Mouse (Mus musculus) MEL (cell line): ENCODE data around the gene Sds. TPM values are rescaled to one million over a fixed set of nuclear protein-coding genes. Genes with fewer than 3 reads are reported as not detected.

Experiments used
- DNase-seq: peaks from one replicate; pipeline ENCODE4 v3.0.0; 2011; ENCODE audit warnings: low read depth, low spot score
- H3K27ac ChIP-seq: 2 replicates; pipeline ENCODE4 v1.5.1; 2012; ENCODE audit warnings: low read depth, mild to moderate bottlenecking, control low read depth, low read length, moderate library complexity; ENCODE audit not compliant: control insufficient read depth
- H3K27me3 ChIP-seq, 2 experiments: fragments of 150-350 bp in 1 of 2; sonication (generic) in 1 of 2; 2 replicates each; pipeline ENCODE4 v1.6.1; 2012; ENCODE audit warnings: low read length in 2 of 2, mild to moderate bottlenecking in 2 of 2, improper control_type of control experiment in 1 of 2, moderate library complexity in 1 of 2; ENCODE audit not compliant: insufficient read depth in 2 of 2, control insufficient read depth in 1 of 2
- H3K36me3 ChIP-seq, 2 experiments: 2 replicates each; pipeline ENCODE4 v1.6.1; 2012 to 2014; ENCODE audit warnings: low read length in 2 of 2, improper control_type of control experiment in 1 of 2, inconsistent platforms in 1 of 2, mild to moderate bottlenecking in 1 of 2; ENCODE audit not compliant: insufficient read depth in 2 of 2, control insufficient read depth in 1 of 2
- H3K4me1 ChIP-seq, 2 experiments: fragments of 150-350 bp in 1 of 2; sonication (generic) in 1 of 2; 2 replicates each; pipeline ENCODE4 v1.6.1; 2012; ENCODE audit warnings: low read length in 2 of 2, improper control_type of control experiment in 1 of 2, mild to moderate bottlenecking in 1 of 2; ENCODE audit not compliant: insufficient read depth in 2 of 2, control insufficient read depth in 1 of 2
- H3K4me3 ChIP-seq, 2 experiments: fragments of 150-350 bp in 1 of 2; sonication (generic) in 1 of 2; 2 replicates each; pipeline ENCODE4 v1.5.1; 2012; ENCODE audit warnings: low read depth in 2 of 2, low read length in 2 of 2, mild to moderate bottlenecking in 2 of 2, moderate library complexity in 2 of 2, control low read depth in 1 of 2, improper control_type of control experiment in 1 of 2; ENCODE audit not compliant: control insufficient read depth in 1 of 2, insufficient read depth in 1 of 2
- H3K79me2 ChIP-seq: 2 replicates; pipeline ENCODE4 v1.6.1; 2012; ENCODE audit warnings: mild to moderate bottlenecking, low read length, moderate library complexity; ENCODE audit not compliant: control insufficient read depth, poor library complexity, insufficient read depth
- H3K9ac ChIP-seq: 2 replicates; pipeline ENCODE4 v1.6.1; 2012; ENCODE audit warnings: low read depth, mild to moderate bottlenecking, control low read depth, low read length, moderate library complexity; ENCODE audit not compliant: control insufficient read depth, poor library complexity, severe bottlenecking
- H3K9me3 ChIP-seq: fragments of 150-350 bp; sonication (generic); replicated peaks from 2 replicates; pipeline ENCODE4 v1.6.1; 2012; ENCODE audit warnings: mild to moderate bottlenecking, low read length, improper control_type of control experiment, moderate library complexity; ENCODE audit not compliant: insufficient read depth
- BHLHE40 ChIP-seq: IDR thresholded peaks from 2 replicates; pipeline ENCODE4 v1.6.1; 2012; ENCODE audit warnings: low read depth, mild to moderate bottlenecking, inconsistent platforms, low read length, improper control_type of control experiment, borderline replicate concordance
- CHD1 ChIP-seq: IDR thresholded peaks from 2 replicates; pipeline ENCODE4 v1.6.1; 2012; ENCODE audit warnings: low read depth, mild to moderate bottlenecking, inconsistent platforms, low read length, improper control_type of control experiment
- CHD2 ChIP-seq: IDR thresholded peaks from 2 replicates; pipeline ENCODE4 v1.6.1; 2011; ENCODE audit warnings: low read length, improper control_type of control experiment
- E2F4 ChIP-seq: IDR thresholded peaks from 2 replicates; pipeline ENCODE4 v1.6.1; 2011; ENCODE audit warnings: low read depth, low read length, improper control_type of control experiment, borderline replicate concordance
- GABPA ChIP-seq: IDR thresholded peaks from 2 replicates; pipeline ENCODE4 v1.6.1; 2012; ENCODE audit warnings: low read depth, mild to moderate bottlenecking, inconsistent platforms, low read length, improper control_type of control experiment, moderate library complexity
- GATA1 ChIP-seq: IDR thresholded peaks from 2 replicates; pipeline ENCODE4 v1.6.1; 2011; ENCODE audit warnings: low read depth, low read length, improper control_type of control experiment
- HCFC1 ChIP-seq: IDR thresholded peaks from 2 replicates; pipeline ENCODE4 v1.6.1; 2012; ENCODE audit warnings: low read depth, mild to moderate bottlenecking, inconsistent platforms, low read length, improper control_type of control experiment, moderate library complexity
- JUND ChIP-seq: IDR thresholded peaks from 2 replicates; pipeline ENCODE4 v1.6.1; 2011; ENCODE audit warnings: low read depth, mild to moderate bottlenecking, improper control_type of control experiment, low read length
- KAT2A ChIP-seq: conservative IDR thresholded peaks from 2 replicates; pipeline ENCODE4 v1.6.1; 2012; ENCODE audit warnings: low read depth, low read length, improper control_type of control experiment, inconsistent platforms
- MAFK ChIP-seq: IDR thresholded peaks from 2 replicates; pipeline ENCODE4 v1.6.1; 2011; ENCODE audit warnings: low read depth, mild to moderate bottlenecking, low read length, improper control_type of control experiment, borderline replicate concordance
- MAX ChIP-seq: IDR thresholded peaks from 2 replicates; pipeline ENCODE4 v1.6.1; 2011; ENCODE audit warnings: low read length, improper control_type of control experiment
- MXI1 ChIP-seq: IDR thresholded peaks from 2 replicates; pipeline ENCODE4 v1.6.1; 2011; ENCODE audit warnings: mild to moderate bottlenecking, low read depth, low read length, improper control_type of control experiment
- MYC ChIP-seq: IDR thresholded peaks from 2 replicates; pipeline ENCODE4 v1.6.1; 2011; ENCODE audit warnings: low read depth, mild to moderate bottlenecking, low read length, improper control_type of control experiment, moderate library complexity
- NRF1 ChIP-seq: IDR thresholded peaks from 2 replicates; pipeline ENCODE4 v1.6.1; 2014; ENCODE audit warnings: low read depth, mild to moderate bottlenecking, inconsistent platforms, low read length, improper control_type of control experiment, moderate library complexity; ENCODE audit not compliant: poor library complexity, insufficient read depth, severe bottlenecking
- POLR2A ChIP-seq, 2 experiments: IDR thresholded peaks; 2 replicates each; pipeline ENCODE4 v1.6.1; 2011 to 2012; ENCODE audit warnings: low read length in 2 of 2, mild to moderate bottlenecking in 2 of 2, control low read depth in 1 of 2, improper control_type of control experiment in 1 of 2, low read depth in 1 of 2, moderate library complexity in 1 of 2; ENCODE audit not compliant: control insufficient read depth in 1 of 2, insufficient read depth in 1 of 2, poor library complexity in 1 of 2
- POLR2AphosphoS5 ChIP-seq: IDR thresholded peaks from 2 replicates; pipeline ENCODE4 v1.6.1; 2012; ENCODE audit warnings: low read depth, borderline replicate concordance, mild to moderate bottlenecking, inconsistent platforms, low read length, moderate library complexity, mixed read lengths
- RCOR1 ChIP-seq: IDR thresholded peaks from 2 replicates; pipeline ENCODE4 v1.6.1; 2012; ENCODE audit warnings: low read depth, mild to moderate bottlenecking, inconsistent platforms, low read length, improper control_type of control experiment
- SMC3 ChIP-seq: IDR thresholded peaks from 2 replicates; pipeline ENCODE4 v1.6.1; 2011; ENCODE audit warnings: low read depth, low read length, improper control_type of control experiment
- TAL1 ChIP-seq: IDR thresholded peaks from 2 replicates; pipeline ENCODE4 v1.6.1; 2012; ENCODE audit warnings: mild to moderate bottlenecking, inconsistent platforms, low read length, moderate library complexity, mixed read lengths
- TCF12 ChIP-seq: IDR thresholded peaks from 2 replicates; pipeline ENCODE4 v1.6.1; 2014; ENCODE audit warnings: low read depth, mild to moderate bottlenecking, inconsistent platforms, low read length, improper control_type of control experiment, moderate library complexity
- ZC3H11A ChIP-seq: IDR thresholded peaks from 2 replicates; pipeline ENCODE4 v1.6.1; 2012; ENCODE audit warnings: low read depth, mild to moderate bottlenecking, inconsistent platforms, low read length, improper control_type of control experiment
- ZMIZ1 ChIP-seq: IDR thresholded peaks from 2 replicates; pipeline ENCODE4 v1.6.1; 2012; ENCODE audit warnings: low read depth, mild to moderate bottlenecking, inconsistent platforms, low read length, improper control_type of control experiment, moderate library complexity
- polyA plus RNA-seq, 2 experiments: library from polyadenylated mRNA; stranded (reverse) in 1 of 2; unstranded in 1 of 2; fragments of >175 nt in 1 of 2; fragments of >200 nt in 1 of 2; gene quantifications; 2 replicates each; pipeline versions ENCODE4 v1.2.1 to v1.2.4; 2012; ENCODE audit warnings: low replicate concordance in 2 of 2, low read depth in 1 of 2; ENCODE audit not compliant: insufficient read length in 2 of 2, insufficient read depth in 1 of 2, missing spikeins in 1 of 2
- total RNA-seq: library from RNA; depleted of rRNA; stranded (reverse); fragments of 300-350 nt; gene quantifications from 2 replicates; pipeline ENCODE4 v1.2.3, GENCODE M21; 2012

Gene Sds
- total and polyA plus RNA-seq, 3 experiments: 0.17 TPM; not detected in 2

GRCm38 (mm10) chr5:120511643-120512220 is 35.4 kb downstream of the Sds start:
- no peak overlapping the region for H3K27ac ChIP-seq
- DNase-seq: peak; percentile 47

GRCm38 (mm10) chr5:120512911-120513555 is 36.7 kb downstream of the Sds start:
- H3K9me3 ChIP-seq: no peaks in the 10 kb centered on the region
- peaks cover 0 to 6% of the 10 kb centered on the region in 2 experiments; a peak in 1 of 4 replicates for H3K4me1 ChIP-seq
- no peak overlapping the region for H3K27ac ChIP-seq
- no peak overlapping the region for H3K9ac ChIP-seq
- peaks cover 0 to 3% of the 10 kb centered on the region in 2 experiments; a peak in 1 of 4 replicates for H3K36me3 ChIP-seq
- no peaks in the 10 kb centered on the region for H3K27me3 ChIP-seq
- H3K79me2 ChIP-seq: no peaks in the 10 kb centered on the region; the same call in 1 of the 2 replicates
- no peak overlapping the region for H3K4me3 ChIP-seq
- DNase-seq: no peak
- no peak for TF ChIP-seq SMC3
- no peak for TF ChIP-seq CHD2
- no peak for TF ChIP-seq GATA1
- no peak for TF ChIP-seq ZMIZ1
- TF ChIP-seq JUND: no peak
- no peak for TF ChIP-seq TAL1
- TF ChIP-seq GABPA: no peak
- no peak for TF ChIP-seq CHD1
- no peak for TF ChIP-seq KAT2A
- TF ChIP-seq POLR2A (IDR thresholded peaks at IDR 0.05; ENCODE audit: control insufficient read depth in 1 of 2, insufficient read depth in 1 of 2, low read depth in 1 of 2, low read length in 2 of 2, poor library complexity in 1 of 2): no peak
- TF ChIP-seq HCFC1: no peak

More at GRCm38 (mm10) chr5:120511643-120512220, 35.4 kb downstream of the Sds start:
- Histone ChIP-seq H3K4me3 (peak overlapping the region; percentile 76 to 99), H3K9ac (peak overlapping the region; percentile 76), H3K4me1 (peaks cover 0 to 6% of the 10 kb centered on the region in 2 experiments; a peak in 1 of 4 replicates), H3K9me3 (no peaks in the 10 kb centered on the region), H3K79me2 (no peaks in the 10 kb centered on the region; the same call in 1 of the 2 replicates), H3K27me3 (no peaks in the 10 kb centered on the region), H3K36me3 (peaks cover 0 to 3% of the 10 kb centered on the region in 2 experiments; a peak in 1 of 4 replicates)
- TF ChIP-seq MXI1 (no peak), MAX (no peak)

GRCm38 (mm10) chr5:120514031-120514677 is 37.8 kb downstream of the Sds start:
- Histone ChIP-seq H3K4me1 (peaks cover 0 to 6% of the 10 kb centered on the region in 2 experiments; a peak in 1 of 4 replicates), H3K27ac (no peak overlapping the region), H3K4me3 (no peak overlapping the region), H3K79me2 (no peaks in the 10 kb centered on the region; the same call in 1 of the 2 replicates), H3K9me3 (no peaks in the 10 kb centered on the region), H3K36me3 (peaks cover 0 to 3% of the 10 kb centered on the region in 2 experiments; a peak in 1 of 4 replicates)
- no peak for DNase-seq
- TF ChIP-seq POLR2AphosphoS5 (no peak), ZC3H11A (no peak), MYC (no peak), POLR2A (IDR thresholded peaks at IDR 0.05; ENCODE audit: control insufficient read depth in 1 of 2, insufficient read depth in 1 of 2, low read depth in 1 of 2, low read length in 2 of 2, poor library complexity in 1 of 2) (no peak), BHLHE40 (no peak), MXI1 (no peak), E2F4 (no peak), KAT2A (no peak), MAFK (no peak), JUND (no peak), TCF12 (no peak), NRF1 (no peak), RCOR1 (no peak)
- TF ChIP-seq, all 39 proteins: peak for 0
- H3K27me3 ChIP-seq: no peaks in the 10 kb centered on the region
- H3K9ac ChIP-seq: no peak overlapping the region
